In genomic region chr1:66817865-66818315, GRCm38 (mm10) we compare ENCODE assay signal across 8 mouse cellular contexts. TPM values are rescaled to one million over a fixed set of nuclear protein-coding genes. Genes with fewer than 3 reads are reported as not detected.
A peak's percentile ranks its signal among the peaks of the same experiment; 100 is the strongest.
DNase-seq lines count a peak whose midpoint lies in the region; ATAC-seq and TF ChIP-seq lines count a peak whose summit lies in the region.

No protein-coding gene starts in this region.

- no peaks in the 10 kb centered on the region for H3K36me3 ChIP-seq in heart, postnatal 0 days (replicated peaks; ENCODE audit: control insufficient read depth, insufficient read depth, low read length)
- no peaks in the 10 kb centered on the region for H3K36me3 ChIP-seq in embryonic facial prominence, embryonic 15.5 days
- H3K36me3 ChIP-seq in limb, embryonic 13.5 days, result no peaks in the 10 kb centered on the region

- TF ChIP-seq EP300 in heart, postnatal 0 days (IDR thresholded peaks at IDR 0.05; ENCODE audit: low read depth), result no peak

- intact Hi-C loops in heart, postnatal 14 days (cut with DNase I), result loop anchor here (5.0 kb wide), 3 partner anchors 44 to 116 kb away; partner anchors contain the start of genes Acadl and Rpe

- no peaks in the 10 kb centered on the region for H3K9me3 ChIP-seq in heart, postnatal 0 days (replicated peaks; ENCODE audit: control insufficient read depth, low read length)
- no peaks in the 10 kb centered on the region for H3K9me3 ChIP-seq in embryonic facial prominence, embryonic 15.5 days (replicated peaks)
- H3K9me3 ChIP-seq in limb, embryonic 13.5 days, result no peaks in the 10 kb centered on the region

- no peak for DNase-seq in heart, postnatal 0 days (ENCODE audit: low spot score)
- DNase-seq in heart, postnatal 14 days, result no peak
- peak; percentile 37 for DNase-seq in ES-CJ7 (ENCODE audit: low read depth, low spot score)
- DNase-seq in skeletal muscle tissue, adult 2 months (ENCODE audit: low read depth, low spot score), result peak; percentile 57
- DNase-seq in urinary bladder, adult 18-20 months (ENCODE audit: low spot score in 2 of 2), result no peak
- no peak for DNase-seq in kidney, postnatal 14 days

- peak overlapping the region; percentile 88 for H3K4me3 ChIP-seq in heart, postnatal 0 days (ENCODE audit: low read depth, low read length)
- peak overlapping the region; percentile 86 for H3K4me3 ChIP-seq in embryonic facial prominence, embryonic 15.5 days (replicated peaks)
- peak overlapping the region; percentile 74 for H3K4me3 ChIP-seq in limb, embryonic 13.5 days

- peak overlapping the region; percentile 93 for H3K4me2 ChIP-seq in heart, postnatal 0 days (ENCODE audit: low read depth, low read length)
- H3K4me2 ChIP-seq in embryonic facial prominence, embryonic 15.5 days (replicated peaks), result peak overlapping the region; percentile 82
- H3K4me2 ChIP-seq in limb, embryonic 13.5 days (replicated peaks), result peak overlapping the region; percentile 79

- H3K27ac ChIP-seq in heart, postnatal 0 days (ENCODE audit: low read depth), result peak overlapping the region; percentile 98
- H3K27ac ChIP-seq in embryonic facial prominence, embryonic 15.5 days (replicated peaks), result peak overlapping the region; percentile 98
- peak overlapping the region; percentile 98; the same call in 1 of the 2 replicates for H3K27ac ChIP-seq in limb, embryonic 13.5 days

- peaks cover 6% of the 10 kb centered on the region; the same call in 1 of the 2 replicates for H3K4me1 ChIP-seq in heart, postnatal 0 days (ENCODE audit: control insufficient read depth, insufficient read depth)
- peaks cover 16% of the 10 kb centered on the region for H3K4me1 ChIP-seq in embryonic facial prominence, embryonic 15.5 days
- peaks cover 16% of the 10 kb centered on the region for H3K4me1 ChIP-seq in limb, embryonic 13.5 days

- WGBS in heart, postnatal 0 days, result under 1% methylated on average over 20 of the region's 20 CpGs
- under 1% methylated on average over 20 of the region's 20 CpGs for WGBS in embryonic facial prominence, embryonic 15.5 days
- 1% methylated on average over 20 of the region's 20 CpGs for WGBS in limb, embryonic 13.5 days

- H3K27me3 ChIP-seq in heart, postnatal 0 days (ENCODE audit: control insufficient read depth, insufficient read depth, low read length), result no peaks in the 10 kb centered on the region
- no peaks in the 10 kb centered on the region for H3K27me3 ChIP-seq in embryonic facial prominence, embryonic 15.5 days
- peaks cover 6% of the 10 kb centered on the region; the same call in 1 of the 2 replicates for H3K27me3 ChIP-seq in limb, embryonic 13.5 days

- ATAC-seq in heart, postnatal 0 days (ENCODE audit: insufficient read depth, low read depth), result peak; percentile 36
- ATAC-seq in embryonic facial prominence, embryonic 15.5 days (ENCODE audit: insufficient number of reproducible peaks, low FRiP score, low TSS enrichment, low read depth), result peak; percentile 11; the same call in 1 of the 2 replicates
- ATAC-seq in limb, embryonic 13.5 days (ENCODE audit: low FRiP score, low read depth), result peak; percentile 46

- TF ChIP-seq CTCF in heart, postnatal 0 days (IDR thresholded peaks at IDR 0.05; ENCODE audit: low read depth), result no peak

- peak overlapping the region; percentile 95 for H3K9ac ChIP-seq in heart, postnatal 0 days (replicated peaks; ENCODE audit: low read depth, low read length)
- peak overlapping the region; percentile 60 for H3K9ac ChIP-seq in embryonic facial prominence, embryonic 15.5 days
- peak overlapping the region; percentile 92 for H3K9ac ChIP-seq in limb, embryonic 13.5 days

RNA-seq across cellular contexts. Expression of gene Kansl1l, which starts 0.5 kb away (rescaled TPM):
- total RNA-seq in heart, postnatal 0 days (2014; rRNA removed; ENCODE audit: low replicate concordance), result 22.5 and 26.6 TPM in 2 replicates
- 9.4 and 9.6 TPM in 2 replicates for polyA plus RNA-seq in heart, postnatal 0 days (2015; fragmentation: Nextera tagmentation; extraction: Ambion mirVana)
- 10 to 100 TPM; 18.3 to 18.6 TPM for total RNA-seq in heart, postnatal 14 days (2021)
- polyA plus RNA-seq in embryonic facial prominence, embryonic 15.5 days (2015; fragmentation: Nextera tagmentation; extraction: Ambion mirVana), result 16.9 and 19.5 TPM in 2 replicates
- polyA plus RNA-seq in limb, embryonic 13.5 days (2015; fragmentation: Nextera tagmentation; extraction: Ambion mirVana), result 20.3 and 22.4 TPM in 2 replicates

RNA-seq across cellular contexts. Expression of gene Acadl, which starts 45.2 kb away (rescaled TPM):
- total RNA-seq in heart, postnatal 0 days (2014; rRNA removed; ENCODE audit: low replicate concordance), result 144 and 267 TPM in 2 replicates
- polyA plus RNA-seq in heart, postnatal 0 days (2015; fragmentation: Nextera tagmentation; extraction: Ambion mirVana), result 1,733 and 1,796 TPM in 2 replicates
- 1,000 to 10,000 TPM; 1,175 to 1,217 TPM for total RNA-seq in heart, postnatal 14 days (2021)
- polyA plus RNA-seq in embryonic facial prominence, embryonic 15.5 days (2015; fragmentation: Nextera tagmentation; extraction: Ambion mirVana), result 87.8 and 91.4 TPM in 2 replicates
- polyA plus RNA-seq in limb, embryonic 13.5 days (2015; fragmentation: Nextera tagmentation; extraction: Ambion mirVana), result 75.8 and 83.4 TPM in 2 replicates

Comparison
In these comparisons a context has a peak if more than half of its experiments do, and no peak if none do; other contexts are left out.
1. DNase-seq: peak in ES-CJ7 (single experiment) and skeletal muscle tissue, adult 2 months (single experiment); none in heart, postnatal 0 days (single experiment), heart, postnatal 14 days (0 of 2), urinary bladder, adult 18-20 months (0 of 2) and kidney, postnatal 14 days (single experiment).
2. RNA of gene Acadl, which starts 45.2 kb away (polyA plus RNA-seq): 1,733 to 1,796 TPM in heart, postnatal 0 days; 87.8 to 91.4 TPM in embryonic facial prominence, embryonic 15.5 days and 75.8 to 83.4 TPM in limb, embryonic 13.5 days; every median in the first group is over 10 times any median in the second.
3. Peak in every context shown above with its lines, with median percentiles within 50 percentile points of each other: ATAC-seq, H3K27ac ChIP-seq, H3K4me2 ChIP-seq, H3K4me3 ChIP-seq and H3K9ac ChIP-seq.